Mouse (Mus musculus): ENCODE data around the gene Miga1. TPM values are rescaled to one million over a fixed set of nuclear protein-coding genes. Genes with fewer than 3 reads are reported as not detected.
A peak's percentile ranks its signal among the peaks of the same experiment; 100 is the strongest.
"Not testable (repeated sequence)": the region's sequence is repeated elsewhere in the genome, so short reads cannot be mapped to it uniquely, and the experiment has no call there.

Gene Miga1
- polyA plus RNA-seq, 1 experiment: 6.7 TPM

GRCm38 (mm10) chr3:152261948-152262347 is 78.3 kb downstream of the Miga1 start:
- H3K4me3 ChIP-seq (ENCODE audit: low read depth, low read length): no peak overlapping the region
- no peak for TF ChIP-seq CTCF (IDR thresholded peaks at IDR 0.05; ENCODE audit: extremely low read depth, insufficient read length, insufficient replicate concordance, low read depth, low read length)
- no peak for TF ChIP-seq POLR2A (IDR thresholded peaks at IDR 0.05; ENCODE audit: low read depth, low read length)
- no peaks in the 10 kb centered on the region for H3K36me3 ChIP-seq (ENCODE audit: control insufficient read depth, insufficient read depth, low read length)
- WGBS: 12% methylated on average over 8 of the region's 8 CpGs
- 0 out of 2 replicates have a peak overlapping the region, but pooled peaks have one; percentile 1 for H3K27ac ChIP-seq (ENCODE audit: insufficient read depth, low read depth, low read length)
- H3K27me3 ChIP-seq (ENCODE audit: control insufficient read depth, insufficient read depth, low read length): peaks cover 4% of the 10 kb centered on the region; the same call in 1 of the 2 replicates
- H3K4me1 ChIP-seq (ENCODE audit: control insufficient read depth, insufficient read depth, insufficient read length, low read length): peaks cover 8% of the 10 kb centered on the region

- Histone ChIP-seq H3K27ac (ENCODE audit: insufficient read depth, low read depth, low read length) (peak overlapping the region; percentile 7; the same call in 1 of the 2 replicates), H3K4me3 (ENCODE audit: low read depth, low read length) (no peak overlapping the region), H3K36me3 (ENCODE audit: control insufficient read depth, insufficient read depth, low read length) (no peaks in the 10 kb centered on the region), H3K4me1 (ENCODE audit: control insufficient read depth, insufficient read depth, insufficient read length, low read length) (peaks cover 8% of the 10 kb centered on the region), H3K27me3 (ENCODE audit: control insufficient read depth, insufficient read depth, low read length) (peaks cover 4% of the 10 kb centered on the region; the same call in 1 of the 2 replicates)
- WGBS: 17% methylated on average over 8 of the region's 8 CpGs
- TF ChIP-seq CTCF (IDR thresholded peaks at IDR 0.05; ENCODE audit: extremely low read depth, insufficient read length, insufficient replicate concordance, low read depth, low read length) (no peak), POLR2A (IDR thresholded peaks at IDR 0.05; ENCODE audit: low read depth, low read length) (no peak)
Observed at GRCm38 (mm10) chr3:152261436-152261835, 78.8 kb downstream of the Miga1 start.

GRCm38 (mm10) chr3:152260362-152260761 is 79.8 kb downstream of the Miga1 start:
- Histone ChIP-seq H3K27me3 (ENCODE audit: control insufficient read depth, insufficient read depth, low read length) (peaks cover 2% of the 10 kb centered on the region; the same call in 1 of the 2 replicates), H3K27ac (ENCODE audit: insufficient read depth, low read depth, low read length) (no peak overlapping the region), H3K4me3 (ENCODE audit: low read depth, low read length) (no peak overlapping the region), H3K36me3 (ENCODE audit: control insufficient read depth, insufficient read depth, low read length) (no peaks in the 10 kb centered on the region), H3K4me1 (ENCODE audit: control insufficient read depth, insufficient read depth, insufficient read length, low read length) (peaks cover 8% of the 10 kb centered on the region)
- 89% methylated on average over 1 of the region's 1 CpGs for WGBS
- TF ChIP-seq POLR2A (IDR thresholded peaks at IDR 0.05; ENCODE audit: low read depth, low read length) (no peak), CTCF (IDR thresholded peaks at IDR 0.05; ENCODE audit: extremely low read depth, insufficient read length, insufficient replicate concordance, low read depth, low read length) (no peak)

DNA sequence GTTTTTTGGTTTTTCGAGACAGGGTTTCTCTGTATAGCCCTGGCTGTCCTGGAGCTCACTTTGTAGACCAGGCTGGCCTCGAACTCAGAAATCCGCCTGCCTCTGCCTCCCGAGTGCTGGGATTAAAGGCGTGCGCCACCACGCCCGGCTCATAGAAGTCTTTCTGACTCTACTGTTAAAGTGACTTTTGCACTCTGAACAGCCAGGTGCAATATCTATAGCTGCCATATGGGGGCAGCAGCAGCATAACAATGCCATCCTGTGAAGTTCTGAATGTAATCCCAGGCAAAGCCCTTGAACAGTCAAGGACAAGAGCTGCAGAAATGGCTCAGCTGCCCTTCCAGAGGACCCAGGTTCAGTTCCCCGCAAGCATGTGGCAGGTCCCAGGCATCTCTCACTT is 80.8 kb downstream of the Miga1 start:
- not testable (repeated sequence) for H3K36me3 ChIP-seq (ENCODE audit: control insufficient read depth, insufficient read depth, low read length); H3K4me1 ChIP-seq (ENCODE audit: control insufficient read depth, insufficient read depth, insufficient read length, low read length); H3K27me3 ChIP-seq (ENCODE audit: control insufficient read depth, insufficient read depth, low read length); H3K27ac ChIP-seq (ENCODE audit: insufficient read depth, low read depth, low read length); H3K4me3 ChIP-seq (ENCODE audit: low read depth, low read length)
- WGBS: 13% methylated on average over 9 of the region's 9 CpGs
- peak; percentile 52; the same call in 1 of the 2 replicates for TF ChIP-seq CTCF (IDR thresholded peaks at IDR 0.05; ENCODE audit: extremely low read depth, insufficient read length, insufficient replicate concordance, low read depth, low read length)

DNA sequence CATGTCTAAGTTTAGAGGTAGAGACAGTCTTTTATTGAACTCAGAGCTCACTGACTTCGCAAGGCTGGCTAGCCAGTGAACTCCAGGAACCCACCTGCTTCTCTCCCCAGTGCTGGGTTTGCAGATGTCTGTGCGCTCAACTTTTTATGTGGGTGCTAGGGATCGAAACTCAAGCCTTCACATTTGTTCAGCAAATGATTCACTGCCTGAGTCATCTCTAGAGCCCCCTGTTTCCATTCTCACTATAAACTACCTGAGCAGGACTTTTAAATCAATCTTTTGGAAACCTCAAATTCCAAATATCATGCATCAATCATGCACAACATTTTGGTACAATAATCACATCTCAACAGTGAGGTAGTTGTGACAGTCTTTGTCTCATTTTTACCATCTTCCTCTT is 82.7 kb downstream of the Miga1 start:
- no peak overlapping the region for H3K27ac ChIP-seq (ENCODE audit: insufficient read depth, low read depth, low read length)
- no peaks in the 10 kb centered on the region for H3K27me3 ChIP-seq (ENCODE audit: control insufficient read depth, insufficient read depth, low read length)
- H3K4me1 ChIP-seq (ENCODE audit: control insufficient read depth, insufficient read depth, insufficient read length, low read length): peaks cover 8% of the 10 kb centered on the region; the same call in 1 of the 2 replicates
- WGBS: 84% methylated on average over 3 of the region's 3 CpGs
- TF ChIP-seq POLR2A (IDR thresholded peaks at IDR 0.05; ENCODE audit: low read depth, low read length) (no peak), CTCF (IDR thresholded peaks at IDR 0.05; ENCODE audit: extremely low read depth, insufficient read length, insufficient replicate concordance, low read depth, low read length) (no peak)
- no peaks in the 10 kb centered on the region for H3K36me3 ChIP-seq (ENCODE audit: control insufficient read depth, insufficient read depth, low read length)
- H3K4me3 ChIP-seq (ENCODE audit: low read depth, low read length): no peak overlapping the region

GRCm38 (mm10) chr3:152250487-152250886 is 89.7 kb downstream of the Miga1 start:
- Histone ChIP-seq H3K36me3 (ENCODE audit: control insufficient read depth, insufficient read depth, low read length) (no peaks in the 10 kb centered on the region), H3K4me1 (ENCODE audit: control insufficient read depth, insufficient read depth, insufficient read length, low read length) (no peaks in the 10 kb centered on the region), H3K4me3 (ENCODE audit: low read depth, low read length) (no peak overlapping the region), H3K27ac (ENCODE audit: insufficient read depth, low read depth, low read length) (no peak overlapping the region), H3K27me3 (ENCODE audit: control insufficient read depth, insufficient read depth, low read length) (no peaks in the 10 kb centered on the region)
- WGBS: 60% methylated on average over 1 of the region's 1 CpGs
- no peak for TF ChIP-seq CTCF (IDR thresholded peaks at IDR 0.05; ENCODE audit: extremely low read depth, insufficient read length, insufficient replicate concordance, low read depth, low read length)
- no peak for TF ChIP-seq POLR2A (IDR thresholded peaks at IDR 0.05; ENCODE audit: low read depth, low read length)

DNA sequence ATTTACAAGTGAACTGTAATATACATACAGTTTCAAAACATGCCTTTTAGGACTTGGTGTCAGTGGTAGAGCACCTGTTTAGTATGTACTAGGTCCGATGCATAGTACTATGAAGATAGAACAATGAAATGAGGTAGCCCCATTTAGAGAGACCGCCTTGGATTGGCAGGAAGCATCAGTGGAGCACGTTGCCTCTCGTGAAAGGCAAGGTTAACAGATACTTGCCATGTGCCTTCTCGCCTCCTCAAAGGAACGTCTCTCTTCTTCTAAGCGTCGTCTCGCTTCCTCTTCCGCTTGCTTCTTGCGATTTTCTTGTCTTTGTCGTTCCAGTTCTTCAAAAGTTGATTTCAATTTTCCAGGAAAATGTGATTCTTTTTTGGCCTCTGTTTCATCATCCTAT is 92.5 kb downstream of the Miga1 start:
- TF ChIP-seq POLR2A (IDR thresholded peaks at IDR 0.05; ENCODE audit: low read depth, low read length): no peak
- no peak for TF ChIP-seq CTCF (IDR thresholded peaks at IDR 0.05; ENCODE audit: extremely low read depth, insufficient read length, insufficient replicate concordance, low read depth, low read length)
- 85% methylated on average over 12 of the region's 12 CpGs for WGBS

More for the DNA sequence above, 92.5 kb downstream of the Miga1 start:
- Histone ChIP-seq H3K4me1 (ENCODE audit: control insufficient read depth, insufficient read depth, insufficient read length, low read length) (no peaks in the 10 kb centered on the region), H3K36me3 (ENCODE audit: control insufficient read depth, insufficient read depth, low read length) (no peaks in the 10 kb centered on the region), H3K4me3 (ENCODE audit: low read depth, low read length) (no peak overlapping the region), H3K27ac (ENCODE audit: insufficient read depth, low read depth, low read length) (no peak overlapping the region), H3K27me3 (ENCODE audit: control insufficient read depth, insufficient read depth, low read length) (no peaks in the 10 kb centered on the region)
